Mouse (Mus musculus) Muller cell, postnatal 12 days (primary cell): ENCODE measurements around the gene Trak1.
"Not testable (repeated sequence)": the region's sequence is repeated elsewhere in the genome, so short reads cannot be mapped to it uniquely, and the experiment has no call there.

Experiments used
- DNase-seq: peaks from one replicate; pipeline ENCODE4 v3.0.0-alpha.2; 2015; ENCODE audit errors: inconsistent ontology term

Trak1 gene

GRCm38 (mm10) chr9:121319323-121319966 lies 22.1 kb downstream of the Trak1 start:
- DNase-seq = peak; percentile 84

DNA sequence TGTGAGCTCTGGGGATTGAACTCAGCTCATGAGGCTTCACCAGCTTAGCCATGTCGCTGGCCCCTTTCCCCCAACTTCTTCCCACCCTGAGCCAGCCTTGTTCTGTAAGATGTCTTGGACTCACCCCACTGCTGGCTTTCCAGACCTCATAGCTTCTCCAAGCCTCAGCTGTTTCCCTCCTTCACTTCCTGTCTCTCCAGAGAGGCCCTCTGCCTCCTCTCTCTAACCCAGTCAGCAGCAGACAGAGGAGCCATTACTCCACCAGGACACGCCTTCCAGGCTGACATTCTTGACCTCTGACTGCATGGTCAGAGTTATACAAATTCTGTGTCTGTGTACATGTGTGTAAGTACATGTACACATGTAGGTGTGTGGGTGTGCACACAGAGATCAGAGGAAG lies 23.1 kb downstream of the Trak1 start:
- no peak for DNase-seq

DNA sequence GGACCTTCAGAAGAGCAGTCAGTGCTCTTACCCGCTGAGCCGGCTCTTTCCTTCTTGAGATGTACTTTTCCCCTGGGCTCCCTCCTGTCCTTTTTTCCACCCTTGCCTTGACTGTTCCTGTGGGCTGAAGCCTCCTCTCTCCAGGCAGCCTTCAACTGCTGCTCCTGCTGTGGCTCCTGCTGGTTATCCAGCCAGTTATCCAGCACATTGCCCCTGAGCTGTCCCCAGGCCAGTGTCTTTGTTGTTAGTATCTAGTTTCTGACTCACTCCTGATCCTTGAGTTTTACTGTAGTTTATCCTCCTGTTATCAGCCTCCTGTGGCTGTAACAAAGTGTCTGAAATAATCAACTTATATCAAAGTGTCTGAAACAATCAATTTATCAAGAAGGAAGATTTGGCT lies 23.8 kb downstream of the Trak1 start:
- no peak for DNase-seq

DNA sequence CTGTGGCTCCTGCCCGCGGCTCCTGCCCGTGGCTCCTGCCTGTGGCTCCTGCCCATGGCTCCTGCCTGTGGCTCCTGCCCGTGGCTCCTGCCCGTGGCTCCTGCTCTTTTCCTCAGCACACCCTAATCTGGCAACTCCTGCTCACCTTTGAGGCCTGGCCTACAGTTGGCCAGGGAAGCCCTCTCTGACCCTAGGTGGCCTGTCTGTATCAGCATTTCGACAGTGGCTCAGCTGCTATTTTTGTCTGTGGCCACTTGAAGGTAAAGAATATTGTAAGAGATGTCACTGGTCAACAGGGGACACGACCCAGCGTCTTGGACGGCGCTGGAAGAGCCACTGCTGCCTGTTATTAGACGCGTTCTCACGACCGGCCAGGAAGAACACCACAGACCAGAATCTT lies 24.7 kb downstream of the Trak1 start:
- no peak for DNase-seq

DNA sequence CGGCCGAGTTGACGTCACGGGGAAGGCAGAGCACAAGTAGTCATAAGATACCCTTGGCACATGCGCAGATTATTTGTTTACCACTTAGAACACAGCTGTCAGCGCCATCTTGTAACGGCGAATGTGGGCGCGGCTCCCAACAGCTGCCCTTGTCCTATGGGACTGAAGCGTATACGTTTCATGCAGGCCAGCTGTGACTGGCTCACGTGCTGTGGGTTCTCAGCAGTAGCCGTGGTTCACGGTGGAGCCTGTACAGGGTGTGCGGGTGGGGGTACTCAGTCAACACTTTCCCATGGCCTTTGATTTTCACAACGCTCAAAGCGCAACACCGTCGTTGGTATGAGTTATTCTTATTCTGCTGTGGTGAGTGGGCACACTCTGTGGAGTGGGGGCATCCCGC lies 31.0 kb downstream of the Trak1 start:
- DNase-seq = not testable (repeated sequence)

DNA sequence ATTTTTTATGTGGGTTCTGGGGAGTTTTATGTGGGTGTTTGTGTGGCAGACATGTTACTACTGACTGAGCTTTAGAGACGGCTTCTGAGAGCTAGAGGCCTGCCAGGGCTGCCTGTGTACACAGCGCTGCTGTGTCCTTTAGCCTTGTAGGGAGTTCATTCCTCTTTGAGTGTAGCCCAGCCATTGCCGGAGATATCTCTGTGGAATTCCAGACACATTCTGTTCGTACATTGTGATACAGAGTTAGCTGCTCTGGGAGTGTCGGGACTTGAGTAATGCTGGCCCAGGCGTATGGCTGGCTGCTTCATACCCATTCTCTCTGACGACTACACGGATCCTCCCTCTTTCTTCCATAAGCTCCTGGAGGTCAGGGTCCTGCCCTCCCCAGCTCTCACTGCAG lies 31.9 kb downstream of the Trak1 start:
- DNase-seq = no peak

- DNase-seq = no peak
Observed at GRCm38 (mm10) chr9:121330065-121330464, 32.8 kb downstream of the Trak1 start.

DNA sequence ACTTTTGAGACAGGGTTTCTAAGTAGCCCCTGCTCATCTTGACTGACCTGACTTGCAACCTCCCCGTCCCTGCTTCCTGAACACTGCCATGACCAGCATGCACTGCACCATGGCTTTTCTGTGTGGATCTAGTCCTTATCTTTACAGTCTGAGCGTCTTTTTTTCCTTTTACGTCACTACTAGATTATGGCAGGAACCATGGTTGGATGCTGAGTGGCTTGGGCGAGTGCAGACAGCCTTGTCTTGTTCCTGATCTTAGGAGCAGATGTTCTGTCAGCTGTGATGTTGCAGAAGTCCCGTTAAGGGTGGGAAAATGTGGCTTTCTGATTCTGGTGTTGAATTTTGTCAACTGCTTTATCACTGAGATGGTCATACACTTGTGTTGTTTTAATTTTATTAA lies 34.1 kb downstream of the Trak1 start:
- no peak for DNase-seq

GRCm38 (mm10) chr9:121331878-121332630 lies 34.8 kb downstream of the Trak1 start:
- DNase-seq = peak; percentile 83

DNA sequence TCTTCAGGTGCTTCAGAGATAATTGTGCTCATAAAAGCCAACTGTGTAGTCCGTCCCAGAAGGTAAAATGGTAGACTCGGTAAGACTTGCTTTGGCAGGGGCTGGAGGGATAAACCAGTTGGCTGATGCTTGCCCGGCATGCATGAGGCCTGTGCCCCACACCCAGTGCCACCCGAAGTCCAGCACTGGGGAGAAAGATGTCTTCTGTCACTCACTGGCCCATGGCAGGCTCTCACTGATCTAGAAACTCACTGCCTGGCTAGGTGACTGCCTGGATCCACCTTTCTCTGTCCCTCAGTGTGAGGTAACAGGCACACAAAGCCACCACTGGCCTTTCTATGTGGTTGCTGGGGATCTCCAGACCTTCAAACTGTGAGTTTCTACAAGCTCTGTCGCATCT lies 36.3 kb downstream of the Trak1 start:
- DNase-seq = no peak

DNA sequence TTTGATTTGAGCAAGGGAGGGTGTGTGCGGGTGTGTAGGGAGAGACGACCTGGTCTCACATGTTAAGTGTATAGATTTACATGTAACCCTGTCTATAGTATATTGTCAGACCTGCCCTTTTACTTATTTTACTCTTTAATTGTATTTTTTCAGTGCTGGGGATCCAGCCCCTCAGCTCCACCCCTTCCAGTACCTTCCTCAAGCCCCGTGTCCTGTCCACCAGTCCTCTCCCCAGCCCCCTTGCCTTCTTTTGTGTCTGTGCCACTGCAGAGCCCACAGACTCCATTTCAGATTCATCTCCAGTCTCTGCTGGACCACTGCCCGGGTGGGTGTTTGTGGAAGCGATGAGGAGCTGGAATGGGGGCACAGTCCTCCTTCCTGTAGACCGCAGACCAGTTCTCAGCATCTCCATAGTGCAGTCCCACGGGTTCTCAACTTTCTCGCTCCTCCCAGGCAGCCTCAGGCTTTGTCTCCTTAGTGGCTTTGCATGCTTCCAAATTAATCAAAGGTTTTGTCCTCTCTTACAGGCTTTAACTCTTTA lies 37.1 kb downstream of the Trak1 start:
- no peak for DNase-seq

DNA sequence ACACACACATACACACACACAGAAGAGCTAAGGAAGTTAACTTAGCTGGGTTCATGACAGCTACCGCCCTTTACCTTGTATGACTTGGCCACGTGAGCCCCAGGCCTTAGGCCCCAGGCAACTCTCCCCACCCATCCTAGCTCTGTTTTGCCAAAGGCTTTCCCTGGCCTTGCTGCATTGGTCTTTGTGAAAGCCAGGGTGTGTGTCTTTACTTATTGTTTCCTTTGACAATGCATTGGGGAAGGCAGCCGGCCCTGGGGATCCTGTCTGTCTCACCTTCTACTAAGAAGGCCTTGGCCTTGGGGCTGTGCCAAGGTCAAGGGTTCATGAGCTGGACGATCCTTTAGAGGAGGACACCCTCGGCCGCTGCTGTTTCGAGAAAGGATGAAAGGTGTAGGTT lies 38.3 kb downstream of the Trak1 start:
- no peak for DNase-seq

DNA sequence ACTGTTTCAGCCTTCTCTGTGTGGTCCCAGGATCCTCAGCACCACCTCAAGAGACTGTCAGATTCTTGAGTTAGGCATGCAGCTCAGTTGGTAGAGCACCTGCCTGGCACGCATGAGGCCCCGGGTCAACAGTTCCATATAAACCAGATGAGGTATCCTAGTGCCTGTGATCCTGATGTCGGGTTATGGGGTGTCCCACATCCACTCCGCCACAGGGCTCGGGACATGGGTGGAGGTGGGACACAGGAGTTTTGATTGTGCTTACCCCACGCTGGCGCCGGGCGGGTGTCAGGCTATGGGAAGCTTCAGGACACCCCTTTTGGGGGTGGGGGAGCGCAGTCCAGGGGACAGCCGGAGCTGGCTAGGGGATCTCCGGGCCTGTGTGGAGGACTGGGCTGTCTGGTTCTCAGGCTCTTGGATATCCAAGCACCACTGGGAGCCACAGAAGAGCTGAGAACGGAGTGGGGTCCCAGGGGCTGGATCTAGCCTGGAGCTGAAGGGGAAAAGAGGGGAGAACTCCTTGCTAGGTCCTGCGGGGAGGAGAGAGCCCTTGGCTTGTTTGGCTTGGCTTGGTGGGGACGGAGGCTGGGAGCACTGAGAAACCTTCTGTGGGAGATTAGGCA lies 39.1 kb downstream of the Trak1 start:
- no peak for DNase-seq

DNA sequence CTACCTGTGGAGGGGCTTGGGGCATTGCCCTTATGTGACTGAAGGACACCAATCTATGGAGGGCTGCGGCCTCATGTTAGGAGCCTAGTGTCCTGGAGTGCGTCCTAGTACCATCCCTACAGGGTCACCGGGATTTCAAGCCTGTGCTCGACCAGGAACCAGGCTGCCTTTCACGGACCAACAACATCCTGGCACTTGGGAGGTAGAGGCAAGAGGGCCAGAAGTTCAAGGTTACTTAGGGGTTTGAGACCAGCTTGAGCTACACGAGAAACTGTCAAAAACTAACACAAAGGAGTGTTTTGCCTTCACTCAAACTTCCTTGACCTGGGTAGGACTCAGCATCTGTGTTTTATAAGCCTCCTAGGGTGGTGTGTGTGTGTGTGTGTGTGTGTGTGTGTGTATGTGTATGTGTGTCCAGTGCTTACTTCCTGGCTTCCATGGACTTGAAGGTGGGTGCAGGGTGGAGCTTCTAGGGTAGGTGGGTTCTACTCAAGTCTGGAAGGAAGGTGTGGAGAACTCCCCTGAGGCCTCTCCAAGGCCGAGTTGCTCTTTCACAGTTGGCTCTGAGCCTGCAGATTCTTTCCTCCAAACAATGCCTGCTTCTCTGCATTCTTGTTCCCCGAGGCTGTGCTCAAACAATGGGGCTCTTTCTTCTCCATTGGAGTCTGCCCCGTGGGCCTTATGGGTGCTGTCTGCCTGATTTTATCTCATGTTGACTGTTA lies 40.1 kb downstream of the Trak1 start:
- DNase-seq = peak; percentile 93

- DNase-seq = no peak
Observed at GRCm38 (mm10) chr9:121337938-121338289, 40.6 kb downstream of the Trak1 start.

DNA sequence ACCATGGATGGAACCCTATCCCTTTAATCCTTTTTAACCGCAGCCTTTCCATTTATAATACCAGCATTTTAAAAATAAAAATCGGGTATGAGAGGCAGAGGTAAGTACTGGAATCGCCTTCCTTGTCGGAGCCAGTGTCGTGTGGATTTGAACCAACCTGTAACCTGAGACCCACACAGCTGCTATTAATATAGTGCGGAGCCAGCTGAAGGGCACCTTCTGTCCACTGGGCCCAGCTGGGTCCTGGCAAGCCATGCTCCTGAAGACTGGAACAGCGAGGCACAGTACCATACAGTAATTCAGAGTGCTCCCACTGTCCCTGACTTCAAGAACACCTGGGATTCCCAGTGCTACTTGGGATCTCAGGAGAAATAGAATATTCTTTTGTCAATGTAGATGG lies 44.5 kb downstream of the Trak1 start:
- no peak for DNase-seq

GRCm38 (mm10) chr9:121342510-121343110 lies 45.3 kb downstream of the Trak1 start:
- no peak for DNase-seq

DNA sequence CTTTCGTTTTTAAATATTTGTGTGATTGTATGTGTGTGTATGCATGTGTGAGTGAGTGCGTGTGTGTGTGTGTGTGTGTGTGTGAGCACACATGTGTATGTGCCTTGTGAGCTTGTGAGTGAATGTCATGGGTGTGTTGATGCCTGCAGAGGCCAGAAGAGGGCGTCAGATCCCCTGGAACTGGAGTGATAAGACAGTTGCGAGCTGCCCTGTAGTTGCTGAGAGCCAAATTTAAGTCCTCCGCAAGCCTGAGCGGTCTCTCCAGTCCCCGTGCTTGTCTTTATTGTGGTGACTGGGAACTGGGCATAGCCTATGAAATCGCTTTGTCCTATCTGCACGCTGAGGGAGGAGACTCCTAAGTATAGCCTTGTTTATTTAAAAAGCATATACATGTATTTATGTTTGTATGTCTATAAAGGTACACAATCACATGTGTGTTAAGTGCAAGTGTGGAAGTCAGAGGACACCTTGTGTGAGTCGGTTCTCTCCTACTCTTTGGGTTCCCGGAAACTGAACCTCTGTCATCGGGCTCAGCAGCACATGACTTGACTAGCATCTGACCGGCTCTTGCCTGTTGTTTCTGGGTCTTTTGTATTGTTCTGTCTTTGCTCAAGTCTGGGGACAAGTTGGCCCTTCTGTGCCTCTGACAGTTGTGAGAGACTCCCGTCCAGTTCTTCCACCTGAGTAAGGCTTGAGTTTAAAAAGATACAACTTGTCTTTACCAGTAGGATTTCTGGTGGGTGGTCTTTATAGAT lies 46.0 kb downstream of the Trak1 start:
- no peak for DNase-seq

GRCm38 (mm10) chr9:121344344-121344743 lies 47.0 kb downstream of the Trak1 start:
- DNase-seq = no peak

DNA sequence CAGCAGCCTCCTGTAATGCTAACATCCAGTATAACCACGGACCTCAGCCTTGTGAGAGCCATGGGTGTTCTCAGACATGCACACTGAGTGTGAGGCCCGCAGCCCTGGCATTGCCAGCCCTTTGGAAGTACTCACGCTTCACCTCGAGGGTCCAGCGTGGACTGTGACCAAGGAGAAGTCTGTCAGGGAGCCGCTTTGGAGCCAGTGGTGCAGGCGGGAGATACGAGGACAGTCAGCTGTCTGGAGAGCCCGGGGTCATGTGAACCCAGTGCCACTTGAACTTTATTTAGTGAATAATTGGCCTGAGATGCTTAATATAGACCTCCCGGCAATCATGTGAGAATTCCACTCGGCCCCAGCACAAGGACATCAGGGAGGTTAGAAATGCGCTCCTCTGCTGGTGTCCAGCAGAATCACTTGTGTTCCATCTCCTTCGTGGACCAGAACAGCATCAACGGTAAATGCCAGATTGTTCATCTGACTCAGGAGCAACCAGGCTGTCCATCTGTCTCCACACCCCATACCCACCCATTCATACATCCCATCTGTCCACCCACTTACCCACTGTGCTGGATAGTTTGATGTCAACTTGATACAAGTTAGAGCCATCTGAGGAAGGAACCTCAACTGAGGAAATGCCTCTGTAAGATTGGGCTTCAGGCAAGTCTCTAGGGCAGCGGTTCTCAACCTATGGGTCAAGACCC lies 48.3 kb downstream of the Trak1 start:
- DNase-seq = no peak
